Mouse (Mus musculus) limb, embryonic 10.5 days (tissue): ENCODE results near the gene Btbd11. TPM values are rescaled to one million over a fixed set of nuclear protein-coding genes. Genes with fewer than 3 reads are reported as not detected.

Experiments
- DNase-seq: peaks from one replicate; pipeline ENCODE4 v3.0.0-alpha.2; 2017; ENCODE audit warnings: low spot score
- H3K27ac ChIP-seq: fragments of 300-500 bp; sonication (generic); 2 replicates; pipeline ENCODE4 v1.5.1; 2016; ENCODE audit warnings: mild to moderate bottlenecking
- H3K27me3 ChIP-seq: fragments of 300-500 bp; sonication (generic); 2 replicates; pipeline ENCODE4 v1.6.1; 2016; ENCODE audit warnings: low read depth, mild to moderate bottlenecking; ENCODE audit not compliant: poor library complexity, severe bottlenecking
- H3K36me3 ChIP-seq: fragments of 300-500 bp; sonication (generic); 2 replicates; pipeline ENCODE4 v1.6.1; 2016; ENCODE audit warnings: mild to moderate bottlenecking, moderate library complexity
- H3K4me1 ChIP-seq: fragments of 300-500 bp; sonication (generic); 2 replicates; pipeline ENCODE4 v1.6.1; 2016
- H3K4me3 ChIP-seq: fragments of 300-500 bp; sonication (generic); 2 replicates; pipeline ENCODE4 v1.5.1; 2016; ENCODE audit warnings: mild to moderate bottlenecking, moderate library complexity
- H3K9me3 ChIP-seq: fragments of 300-500 bp; sonication (generic); replicated peaks from 2 replicates; pipeline ENCODE4 v1.6.1; 2016; ENCODE audit warnings: mild to moderate bottlenecking
- WGBS: fragments of 180-500 bp; shearing (Covaris S2); methylation state at CpG from one replicate; pipeline ENCODE4 v1.1.7; 2016; 5-methylcytosine and 5-hydroxymethylcytosine counted together
- polyA plus RNA-seq: library from polyadenylated mRNA; unstranded; fragments of >200 nt; fragmentation: Nextera tagmentation; extraction: Ambion mirVana; gene quantifications from 2 replicates; pipeline ENCODE4 v1.2.1, GENCODE M21; 2016

The Btbd11 gene
- polyA plus RNA-seq, 1 experiment from 2014 or later: 7.4 TPM

- 90% methylated on average over 11 of the region's 11 CpGs for WGBS
- Histone ChIP-seq H3K36me3 (no peaks in the 10 kb centered on the region), H3K4me3 (no peak overlapping the region), H3K9me3 (no peaks in the 10 kb centered on the region), H3K4me1 (peaks cover 19% of the 10 kb centered on the region), H3K27me3 (peaks cover 14% of the 10 kb centered on the region; the same call in 1 of the 2 replicates), H3K27ac (no peak overlapping the region)
- DNase-seq: no peak
These were observed 215.9 kb downstream of the Btbd11 start for GRCm38 (mm10) chr10:85602546-85602945.

GRCm38 (mm10) chr10:85604556-85604955 is 217.9 kb downstream of the Btbd11 start:
- Histone ChIP-seq H3K4me1 (peaks cover 3% of the 10 kb centered on the region; the same call in 1 of the 2 replicates), H3K4me3 (no peak overlapping the region), H3K27ac (no peak overlapping the region), H3K9me3 (no peaks in the 10 kb centered on the region), H3K36me3 (no peaks in the 10 kb centered on the region), H3K27me3 (0 out of 2 replicates have a peak, but pooled peaks cover 6% of the 10 kb centered on the region)
- WGBS: 73% methylated on average over 9 of the region's 9 CpGs
- no peak for DNase-seq

- no peak for DNase-seq
- H3K4me1 ChIP-seq: peaks cover 2% of the 10 kb centered on the region; the same call in 1 of the 2 replicates
- H3K27me3 ChIP-seq: no peaks in the 10 kb centered on the region
- WGBS: 90% methylated on average over 14 of the region's 14 CpGs
- no peaks in the 10 kb centered on the region for H3K9me3 ChIP-seq
- no peak overlapping the region for H3K4me3 ChIP-seq
- no peak overlapping the region for H3K27ac ChIP-seq
- no peaks in the 10 kb centered on the region for H3K36me3 ChIP-seq
These were observed 222.1 kb downstream of the Btbd11 start for GRCm38 (mm10) chr10:85608550-85609278.

DNA sequence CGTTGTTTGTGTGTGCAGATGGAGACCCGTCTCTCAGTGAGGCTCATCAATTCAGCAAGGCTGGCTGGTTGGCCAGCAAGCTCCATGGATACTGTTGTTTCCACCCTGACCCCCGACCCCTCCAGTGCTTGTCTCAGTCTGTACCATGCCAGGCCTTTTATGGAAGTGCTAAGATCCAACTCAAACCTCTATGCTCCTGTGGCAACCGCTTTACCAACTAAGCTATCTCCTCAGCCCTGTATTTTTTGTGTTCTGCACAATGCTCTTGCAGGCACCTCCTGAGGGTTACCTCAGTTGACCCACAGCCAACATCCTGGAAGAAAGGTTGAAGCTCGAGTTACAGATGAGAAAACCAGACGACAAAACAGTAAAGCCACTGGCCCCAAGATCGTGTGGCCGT is 230.5 kb downstream of the Btbd11 start:
- Histone ChIP-seq H3K4me1 (peaks cover 18% of the 10 kb centered on the region), H3K36me3 (no peaks in the 10 kb centered on the region), H3K4me3 (no peak overlapping the region), H3K27ac (no peak overlapping the region; the same call in 1 of the 2 replicates), H3K27me3 (no peaks in the 10 kb centered on the region), H3K9me3 (no peaks in the 10 kb centered on the region)
- no peak for DNase-seq
- 70% methylated on average over 8 of the region's 8 CpGs for WGBS

- H3K27ac ChIP-seq: no peak overlapping the region; the same call in 1 of the 2 replicates
- H3K27me3 ChIP-seq: no peaks in the 10 kb centered on the region
- no peaks in the 10 kb centered on the region for H3K36me3 ChIP-seq
- peaks cover 23% of the 10 kb centered on the region for H3K4me1 ChIP-seq
- no peak for DNase-seq
- H3K4me3 ChIP-seq: no peak overlapping the region
- no peaks in the 10 kb centered on the region for H3K9me3 ChIP-seq
- WGBS: 75% methylated on average over 12 of the region's 12 CpGs
These were observed 231.1 kb downstream of the Btbd11 start for GRCm38 (mm10) chr10:85617501-85618417.

DNA sequence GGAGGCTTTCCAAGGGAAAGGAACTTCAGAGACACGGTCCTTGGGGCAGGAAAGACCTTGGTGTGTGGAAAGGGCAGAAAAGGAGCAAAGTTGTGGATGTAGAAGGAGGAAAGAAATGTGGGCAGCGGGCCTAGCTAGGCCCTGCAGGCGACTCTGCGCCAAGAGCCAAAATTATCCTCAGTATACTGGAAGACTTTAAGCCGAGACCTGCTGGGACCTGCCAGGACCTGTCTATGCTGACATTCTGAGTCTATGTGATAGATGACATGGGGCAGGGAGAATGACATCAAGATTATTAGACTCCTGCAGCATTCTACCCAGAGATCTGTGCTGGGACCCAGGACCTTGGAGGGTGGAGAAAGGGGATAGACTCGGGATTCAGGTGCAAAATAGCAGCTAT is 234.5 kb downstream of the Btbd11 start:
- no peak for DNase-seq
- H3K4me3 ChIP-seq: no peak overlapping the region
- 81% methylated on average over 6 of the region's 6 CpGs for WGBS

DNA sequence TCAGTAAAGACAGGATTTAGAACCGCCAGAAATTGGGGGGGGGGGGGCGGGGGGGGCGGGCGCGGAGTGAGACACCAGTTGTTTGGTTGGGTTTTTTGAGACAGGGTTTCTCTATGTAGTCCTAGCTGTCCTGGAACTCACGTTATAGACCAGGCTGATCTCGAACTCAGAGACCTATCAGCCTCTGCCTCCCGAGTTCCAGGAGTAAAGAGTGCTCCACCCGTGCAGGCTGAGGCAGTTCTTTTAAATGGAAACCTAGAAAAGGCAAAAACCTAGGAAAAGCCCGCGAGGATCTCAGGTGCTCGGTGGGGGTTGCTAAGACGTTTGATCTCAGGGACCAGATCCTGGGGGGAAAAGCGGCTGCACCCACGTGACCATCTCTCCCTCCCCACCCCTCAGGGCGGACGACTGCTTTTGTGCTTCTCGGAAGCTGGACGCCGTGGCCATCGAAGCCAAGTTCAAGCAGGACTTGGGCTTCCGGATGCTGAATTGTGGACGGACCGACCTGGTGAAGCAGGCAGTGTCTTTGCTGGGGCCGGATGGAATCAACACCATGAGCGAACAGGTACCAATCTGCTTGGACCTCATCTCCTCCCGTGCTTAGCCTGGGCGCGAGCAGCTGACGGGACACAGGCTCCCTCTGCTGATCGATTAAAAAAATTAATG is 238.0 kb downstream of the Btbd11 start:
- no peaks in the 10 kb centered on the region for H3K27me3 ChIP-seq
- peak overlapping the region; percentile 53 for H3K4me3 ChIP-seq
- WGBS: 6% methylated on average over 31 of the region's 31 CpGs
- peak; percentile 72 for DNase-seq
- H3K4me1 ChIP-seq: peaks cover 13% of the 10 kb centered on the region
- H3K36me3 ChIP-seq: no peaks in the 10 kb centered on the region
- peak overlapping the region; percentile 71 for H3K27ac ChIP-seq
- H3K9me3 ChIP-seq: no peaks in the 10 kb centered on the region

More for the DNA sequence above, 234.5 kb downstream of the Btbd11 start:
- H3K27me3 ChIP-seq: no peaks in the 10 kb centered on the region
- peaks cover 26% of the 10 kb centered on the region for H3K4me1 ChIP-seq
- H3K36me3 ChIP-seq: no peaks in the 10 kb centered on the region
- H3K27ac ChIP-seq: no peak overlapping the region
- H3K9me3 ChIP-seq: no peaks in the 10 kb centered on the region

GRCm38 (mm10) chr10:85625170-85625686 is 238.6 kb downstream of the Btbd11 start:
- no peak for DNase-seq
- Histone ChIP-seq H3K4me3 (peak overlapping the region; percentile 53), H3K9me3 (no peaks in the 10 kb centered on the region), H3K36me3 (no peaks in the 10 kb centered on the region), H3K4me1 (peaks cover 13% of the 10 kb centered on the region), H3K27me3 (no peaks in the 10 kb centered on the region), H3K27ac (no peak overlapping the region)
- 64% methylated on average over 4 of the region's 4 CpGs for WGBS

DNA sequence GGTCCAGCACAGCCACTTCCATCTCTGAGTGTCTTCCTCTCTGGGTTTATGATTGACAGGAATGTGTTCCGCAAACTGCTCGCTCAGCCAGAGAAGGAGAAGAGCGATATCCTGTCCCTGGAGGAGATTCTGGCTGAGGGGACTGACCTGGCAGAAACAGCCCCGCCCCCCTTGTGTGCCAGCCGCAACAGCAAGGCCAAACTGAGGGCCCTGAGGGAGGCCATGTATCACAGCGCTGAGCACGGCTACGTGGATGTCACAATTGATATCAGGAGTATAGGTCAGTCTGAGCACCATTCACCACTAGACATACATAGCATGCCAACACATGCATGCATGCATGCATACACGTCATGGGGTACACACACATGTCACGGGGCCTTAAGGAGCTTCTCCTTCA is 245.4 kb downstream of the Btbd11 start:
- Histone ChIP-seq H3K27me3 (no peaks in the 10 kb centered on the region), H3K4me3 (no peak overlapping the region), H3K9me3 (no peaks in the 10 kb centered on the region), H3K36me3 (no peaks in the 10 kb centered on the region), H3K27ac (no peak overlapping the region), H3K4me1 (no peaks in the 10 kb centered on the region; the same call in 1 of the 2 replicates)
- WGBS: 85% methylated on average over 10 of the region's 10 CpGs
- DNase-seq: no peak

- no peaks in the 10 kb centered on the region for H3K36me3 ChIP-seq
These were observed 247.0 kb downstream of the Btbd11 start for GRCm38 (mm10) chr10:85633577-85633976.

DNA sequence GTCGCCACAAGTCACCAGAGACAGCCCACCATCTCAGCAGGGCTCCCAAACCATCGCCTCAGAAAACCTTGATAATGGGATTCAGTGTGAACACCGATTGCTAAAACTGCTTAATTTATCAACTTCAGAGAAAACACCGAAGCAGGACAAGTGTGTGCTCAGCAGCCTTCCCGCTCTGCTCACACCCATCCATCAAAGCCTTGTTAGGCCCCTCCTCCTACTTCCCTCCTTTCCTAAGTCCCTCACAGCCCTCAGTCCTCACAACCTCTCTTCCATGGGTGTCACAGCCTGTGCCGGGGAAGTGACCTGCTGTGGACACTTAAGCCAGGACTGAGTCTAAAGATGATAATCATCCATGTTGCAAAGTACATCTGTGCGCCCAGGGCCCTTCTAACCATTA is 251.0 kb downstream of the Btbd11 start:
- Histone ChIP-seq H3K9me3 (no peaks in the 10 kb centered on the region), H3K36me3 (no peaks in the 10 kb centered on the region), H3K4me1 (0 out of 2 replicates have a peak, but pooled peaks cover 3% of the 10 kb centered on the region), H3K27me3 (no peaks in the 10 kb centered on the region), H3K27ac (no peak overlapping the region), H3K4me3 (no peak overlapping the region)
- 27% methylated on average over 7 of the region's 7 CpGs for WGBS
- DNase-seq: no peak

More at GRCm38 (mm10) chr10:85633577-85633976, 247.0 kb downstream of the Btbd11 start:
- Histone ChIP-seq H3K4me1 (peaks cover 3% of the 10 kb centered on the region; the same call in 1 of the 2 replicates), H3K27me3 (no peaks in the 10 kb centered on the region), H3K27ac (no peak overlapping the region), H3K4me3 (no peak overlapping the region), H3K9me3 (no peaks in the 10 kb centered on the region)
- WGBS: 90% methylated on average over 10 of the region's 10 CpGs
- DNase-seq: no peak

- Histone ChIP-seq H3K27me3 (no peaks in the 10 kb centered on the region), H3K4me1 (0 out of 2 replicates have a peak, but pooled peaks cover 3% of the 10 kb centered on the region), H3K36me3 (no peaks in the 10 kb centered on the region), H3K9me3 (no peaks in the 10 kb centered on the region), H3K27ac (no peak overlapping the region), H3K4me3 (no peak overlapping the region)
- 68% methylated on average over 5 of the region's 5 CpGs for WGBS
- DNase-seq: no peak
These were observed 251.5 kb downstream of the Btbd11 start for GRCm38 (mm10) chr10:85638141-85638540.
